Mouse (Mus musculus) adipocyte (in vitro differentiated cells): ENCODE results near the gene Astn1.

Experiments used
- DNase-seq: peaks from one replicate; pipeline ENCODE4 v3.0.0-alpha.2; 2016; ENCODE audit warnings: low spot score

The Astn1 gene

GRCm38 (mm10) chr1:158740161-158740766, 378.2 kb downstream of the Astn1 start:
- DNase-seq = no peak

DNA sequence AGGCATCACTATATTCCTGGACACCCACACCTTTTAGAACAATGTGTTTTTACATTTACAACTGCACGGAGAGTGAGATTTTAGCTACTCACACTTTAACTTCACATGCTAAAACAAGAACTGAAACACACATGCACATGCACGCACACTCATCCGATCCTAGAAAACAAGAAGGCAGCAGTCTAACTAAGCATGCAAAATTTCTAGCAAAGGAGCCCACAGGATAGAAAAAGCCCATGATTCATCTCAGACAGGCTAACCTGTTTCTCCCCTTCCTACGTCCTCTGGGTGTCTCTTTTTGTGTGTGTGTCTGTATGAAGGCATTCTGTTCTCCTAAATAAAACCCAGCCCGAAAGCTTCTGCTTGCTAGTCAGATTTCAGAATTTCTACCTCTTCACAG, 378.9 kb downstream of the Astn1 start:
- no peak for DNase-seq
